Mouse (Mus musculus) heart, embryonic 14.5 days (tissue): Measurements from ENCODE around the gene Abcb9. TPM values are rescaled to one million over a fixed set of nuclear protein-coding genes. Genes with fewer than 3 reads are reported as not detected.

ENCODE experiments used
- ATAC-seq: fragments of 200-750 bp; cut with Nextera tagmentation; 2 replicates; pipeline ENCODE4 v1.8.0; 2017; ENCODE audit warnings: low read depth, moderate TSS enrichment; ENCODE audit not compliant: insufficient number of reproducible peaks, insufficient read depth, low FRiP score
- H3K27ac ChIP-seq, 2 experiments: fragments of 200-500 bp in 1 of 2; fragments of 300-500 bp in 1 of 2; sonication (generic) in 1 of 2; replicated peaks in 1 of 2; 2 replicates each; pipeline ENCODE4 v1.5.1; 2012 to 2014; ENCODE audit warnings: low read depth in 2 of 2, low read length in 2 of 2, control low read depth in 1 of 2, mild to moderate bottlenecking in 1 of 2, mixed read lengths in 1 of 2; ENCODE audit not compliant: control insufficient read depth in 1 of 2, insufficient read depth in 1 of 2
- H3K27me3 ChIP-seq: fragments of 300-500 bp; sonication (generic); 2 replicates; pipeline ENCODE4 v1.6.1; 2014; ENCODE audit warnings: mild to moderate bottlenecking, low read length, control low read depth; ENCODE audit not compliant: control insufficient read depth, insufficient read depth
- H3K36me3 ChIP-seq: fragments of 300-500 bp; sonication (generic); 2 replicates; pipeline ENCODE4 v1.6.1; 2014; ENCODE audit warnings: mild to moderate bottlenecking, control low read depth, low read length, mixed read lengths; ENCODE audit not compliant: control insufficient read depth, insufficient read depth
- H3K4me1 ChIP-seq, 2 experiments: fragments of 200-500 bp in 1 of 2; fragments of 300-500 bp in 1 of 2; sonication (generic) in 1 of 2; 2 replicates each; pipeline ENCODE4 v1.6.1; 2012 to 2014; ENCODE audit warnings: low read length in 2 of 2, control low read depth in 1 of 2, mixed read lengths in 1 of 2; ENCODE audit not compliant: control insufficient read depth in 2 of 2, insufficient read depth in 2 of 2
- H3K4me2 ChIP-seq: fragments of 300-500 bp; sonication (generic); 2 replicates; pipeline ENCODE4 v1.6.1; 2014; ENCODE audit warnings: mild to moderate bottlenecking, low read length
- H3K4me3 ChIP-seq, 2 experiments: fragments of 200-500 bp in 1 of 2; fragments of 300-500 bp in 1 of 2; sonication (generic) in 1 of 2; 2 replicates each; pipeline ENCODE4 v1.5.1; 2012 to 2014; ENCODE audit warnings: low read length in 2 of 2, mild to moderate bottlenecking in 2 of 2, control low read depth in 1 of 2, low read depth in 1 of 2, moderate library complexity in 1 of 2; ENCODE audit not compliant: control insufficient read depth in 1 of 2, insufficient read depth in 1 of 2
- H3K9ac ChIP-seq: fragments of 300-500 bp; sonication (generic); 2 replicates; pipeline ENCODE4 v1.6.1; 2014; ENCODE audit warnings: mild to moderate bottlenecking, low read length
- H3K9me3 ChIP-seq: fragments of 300-500 bp; sonication (generic); 2 replicates; pipeline ENCODE4 v1.6.1; 2016; ENCODE audit warnings: low read length, control low read depth; ENCODE audit not compliant: control insufficient read depth
- WGBS: fragments of 180-500 bp; shearing (Covaris S2); extraction: QIAGEN DNeasy Blood & Tissue Kit; methylation state at CpG from one replicate; pipeline ENCODE4 v1.1.7; 2014; 5-methylcytosine and 5-hydroxymethylcytosine counted together
- polyA plus RNA-seq: library from polyadenylated mRNA; unstranded; fragments of >200 nt; fragmentation: Nextera tagmentation; extraction: Ambion mirVana; gene quantifications from 2 replicates; pipeline ENCODE4 v1.2.1, GENCODE M21; 2014

Abcb9 gene
- polyA plus RNA-seq, 1 experiment from 2014 or later: 0.97 TPM

GRCm38 (mm10) chr5:124035806-124036205, 59.8 kb downstream of the Abcb9 start:
- Histone ChIP-seq H3K4me1 (peaks cover 7 to 12% of the 10 kb centered on the region in 2 experiments), H3K27ac (no peak overlapping the region), H3K4me2 (no peak overlapping the region), H3K27me3 (no peaks in the 10 kb centered on the region), H3K9ac (no peak overlapping the region), H3K9me3 (no peaks in the 10 kb centered on the region), H3K4me3 (no peak overlapping the region), H3K36me3 (no peaks in the 10 kb centered on the region)
- 70% methylated on average over 8 of the region's 8 CpGs for WGBS
- ATAC-seq: no peak

GRCm38 (mm10) chr5:124035406-124035805, 60.2 kb downstream of the Abcb9 start:
- no peaks in the 10 kb centered on the region for H3K27me3 ChIP-seq
- no peak overlapping the region for H3K9ac ChIP-seq
- no peak overlapping the region for H3K4me2 ChIP-seq
- H3K4me1 ChIP-seq: peaks cover 7 to 13% of the 10 kb centered on the region in 2 experiments
- no peak overlapping the region for H3K27ac ChIP-seq
- no peaks in the 10 kb centered on the region for H3K36me3 ChIP-seq
- no peak overlapping the region for H3K4me3 ChIP-seq
- H3K9me3 ChIP-seq: no peaks in the 10 kb centered on the region
- WGBS: 77% methylated on average over 9 of the region's 9 CpGs
- ATAC-seq: no peak

GRCm38 (mm10) chr5:124034471-124034870, 61.1 kb downstream of the Abcb9 start:
- Histone ChIP-seq H3K36me3 (no peaks in the 10 kb centered on the region), H3K9me3 (no peaks in the 10 kb centered on the region), H3K4me3 (no peak overlapping the region), H3K4me2 (no peak overlapping the region), H3K27ac (no peak overlapping the region), H3K4me1 (peaks cover 8 to 22% of the 10 kb centered on the region in 2 experiments), H3K9ac (no peak overlapping the region), H3K27me3 (no peaks in the 10 kb centered on the region)
- no peak for ATAC-seq
- 73% methylated on average over 11 of the region's 11 CpGs for WGBS

- peak within 1 kb of the TSS; percentile 84 to 97 for H3K27ac ChIP-seq
- H3K9ac ChIP-seq: peak within 1 kb of the TSS; percentile 95
- H3K4me1 ChIP-seq: peaks cover 29 to 41% of the 10 kb centered on the region in 2 experiments
- ATAC-seq: peak; percentile 70; the same call in 1 of the 2 replicates
- no peaks in the 10 kb centered on the region for H3K27me3 ChIP-seq
- H3K36me3 ChIP-seq: no peaks in the 10 kb centered on the region
- H3K4me2 ChIP-seq: peak within 1 kb of the TSS; percentile 81
- H3K9me3 ChIP-seq: no peaks in the 10 kb centered on the region
- under 1% methylated on average over 49 of the region's 52 CpGs for WGBS
- peak within 1 kb of the TSS; percentile 78 for H3K4me3 ChIP-seq
Measured at GRCm38 (mm10) chr5:124032001-124032508, 63.5 kb downstream of the Abcb9 start, which contains the start of gene Vps37b. Gene Vps37b (minus strand): TSS chr5:124032270.

- 0 out of 2 replicates have a peak, but pooled peaks cover 2% of the 10 kb centered on the region for H3K36me3 ChIP-seq
- peak overlapping the region; percentile 81 for H3K4me2 ChIP-seq
- WGBS: 1% methylated on average over 25 of the region's 26 CpGs
- H3K9ac ChIP-seq: peak overlapping the region; percentile 95
- H3K4me1 ChIP-seq: peaks cover 30 to 42% of the 10 kb centered on the region in 2 experiments
- H3K27me3 ChIP-seq: no peaks in the 10 kb centered on the region
- H3K27ac ChIP-seq: peak overlapping the region; percentile 84 to 97
- no peaks in the 10 kb centered on the region for H3K9me3 ChIP-seq
- peak; percentile 37; the same call in 1 of the 2 replicates for ATAC-seq
- H3K4me3 ChIP-seq: peak overlapping the region; percentile 78
Measured at GRCm38 (mm10) chr5:124031068-124031955, 64.3 kb downstream of the Abcb9 start.

- no peak for ATAC-seq
- WGBS: 16% methylated on average over 12 of the region's 12 CpGs
- Histone ChIP-seq H3K4me1 (peaks cover 38 to 49% of the 10 kb centered on the region in 2 experiments), H3K4me3 (peak overlapping the region; percentile 78), H3K27ac (peak overlapping the region; percentile 84 to 97), H3K27me3 (no peaks in the 10 kb centered on the region), H3K9me3 (no peaks in the 10 kb centered on the region), H3K4me2 (peak overlapping the region; percentile 81), H3K36me3 (0 out of 2 replicates have a peak, but pooled peaks cover 2% of the 10 kb centered on the region), H3K9ac (peak overlapping the region; percentile 95)
Measured at GRCm38 (mm10) chr5:124030386-124031067, 65.1 kb downstream of the Abcb9 start.
